Mouse (Mus musculus) right cerebral cortex, adult 18-20 months (tissue): ENCODE data around the gene Rsbn1.

Experiments
- DNase-seq: peaks from one replicate; pipeline ENCODE4 v3.0.0; 2022; ENCODE audit warnings: mixed read lengths

The Rsbn1 gene

GRCm38 (mm10) chr3:103960622-103961021, 46.7 kb downstream of the Rsbn1 start:
- no peak for DNase-seq

DNA sequence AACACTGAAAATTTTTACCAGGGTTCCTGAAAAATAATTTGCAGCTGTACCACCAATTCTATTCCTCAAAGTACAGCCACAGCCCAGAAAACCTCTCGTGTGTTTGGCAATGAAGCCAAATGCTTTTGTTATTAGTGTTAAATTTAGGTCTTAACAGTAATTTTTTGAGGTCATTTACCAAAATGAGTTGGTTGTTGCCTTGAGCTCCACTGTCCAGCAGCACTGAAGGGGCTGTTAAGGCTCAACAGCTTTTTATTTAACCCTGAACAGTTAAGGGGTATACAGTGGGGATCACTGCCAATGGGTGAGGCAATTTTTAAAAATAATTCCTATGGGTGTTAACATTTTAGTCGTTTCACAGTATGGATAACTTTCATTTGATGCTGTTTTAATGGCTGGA, 53.3 kb downstream of the Rsbn1 start:
- DNase-seq: no peak

DNA sequence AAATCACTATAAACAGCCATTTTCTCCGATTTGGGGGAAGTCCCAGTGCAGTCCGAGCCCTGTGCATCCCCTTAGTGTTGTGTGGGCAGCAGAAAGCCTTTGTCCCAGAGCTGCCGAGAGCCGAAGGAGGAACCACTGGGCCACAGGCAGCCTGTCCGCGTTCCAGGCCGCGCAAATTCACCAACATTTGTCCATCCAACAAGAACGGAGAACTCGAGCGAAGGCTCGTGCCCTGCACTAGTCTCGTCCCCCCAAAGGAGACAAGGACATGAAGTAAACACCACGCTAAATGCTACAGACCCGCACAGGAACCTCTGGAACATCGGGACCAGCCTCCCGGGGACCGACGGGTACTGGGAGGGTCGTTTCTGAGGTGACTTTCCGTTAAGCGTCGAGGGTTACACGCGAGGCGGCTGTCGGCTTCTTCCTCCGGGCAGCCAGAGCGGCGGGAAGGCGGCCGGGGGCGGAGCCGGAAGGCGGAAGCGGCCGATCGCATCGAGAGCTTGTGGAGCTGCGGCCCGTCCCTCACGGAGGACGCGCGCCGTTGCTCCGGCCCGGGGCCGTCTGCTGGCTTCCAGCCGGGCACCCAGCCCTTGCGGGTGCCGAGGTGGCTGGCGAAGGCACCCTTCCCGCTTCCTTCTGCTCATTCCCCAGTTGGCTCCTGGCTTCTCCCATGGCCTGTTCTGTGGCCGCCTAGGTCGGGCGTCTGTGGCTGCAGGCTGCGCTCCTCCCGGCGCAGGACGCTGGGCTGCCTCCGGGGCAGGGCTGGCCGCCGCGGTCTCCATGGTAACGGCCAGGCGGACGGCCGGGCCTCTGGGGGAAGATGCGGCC, 54.2 kb downstream of the Rsbn1 start, which contains the start of gene Phtf1:
Gene Phtf1 (plus strand): TSS at position 250 of the 831 bp plus-strand sequence.
- peak; percentile 85 for DNase-seq

DNA sequence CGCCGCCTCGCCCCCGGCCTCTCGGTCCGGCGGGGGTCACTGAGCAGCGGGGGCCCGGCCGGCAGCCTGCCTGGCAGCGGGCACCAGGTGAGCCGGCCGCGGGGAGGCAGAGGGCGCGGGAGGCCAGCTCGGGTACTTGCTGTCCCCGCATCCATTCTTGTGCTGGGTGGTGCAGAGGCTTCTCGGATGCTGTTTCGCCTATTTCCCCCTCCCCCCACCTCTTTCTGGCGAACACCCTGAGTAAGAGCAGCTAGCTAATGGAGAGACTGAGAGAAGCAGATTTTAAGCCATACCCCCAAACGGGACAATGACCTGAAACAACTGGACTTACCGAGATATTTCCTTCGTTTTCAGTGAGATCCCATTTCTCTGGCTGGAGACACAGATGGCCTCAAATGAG, 54.8 kb downstream of the Rsbn1 start:
- peak; percentile 49 for DNase-seq

DNA sequence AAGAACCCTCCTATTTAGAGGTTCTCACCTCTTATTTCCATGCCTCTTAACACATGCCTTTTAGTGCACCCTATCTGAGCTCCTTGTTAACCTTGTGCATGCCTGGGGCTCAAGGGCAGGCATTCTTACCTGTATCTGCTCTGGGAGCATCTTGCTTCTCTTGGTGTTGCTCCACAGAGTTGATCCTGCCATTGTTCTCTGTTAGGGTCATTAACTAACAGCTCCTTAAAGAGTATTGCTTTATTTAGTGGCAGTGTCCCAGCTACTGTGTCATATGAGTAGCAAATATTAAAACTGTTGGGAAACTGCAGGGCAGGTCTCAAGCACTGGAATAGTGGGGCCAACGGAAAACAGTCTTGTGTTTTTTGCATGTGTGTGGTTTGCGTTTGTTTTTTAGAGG, 57.2 kb downstream of the Rsbn1 start:
- DNase-seq: no peak

DNA sequence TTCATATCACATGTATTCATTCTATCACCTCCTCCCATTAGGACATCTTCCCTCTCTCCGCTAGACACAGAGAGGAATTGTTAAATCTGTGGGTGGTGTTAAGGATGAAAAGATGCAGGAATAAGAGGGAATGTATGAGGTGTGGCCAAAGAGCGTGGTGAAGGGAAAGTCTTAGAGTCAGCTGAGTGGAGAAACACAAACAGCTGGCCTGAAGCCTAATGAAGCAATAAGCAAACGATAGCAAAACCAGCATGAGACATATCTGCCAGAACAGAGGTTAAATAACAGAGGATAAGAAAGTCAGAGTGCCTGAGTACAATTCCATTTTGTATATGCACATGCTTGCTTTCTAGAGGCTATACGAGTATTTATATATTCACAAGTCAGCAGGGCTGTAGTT, 70.6 kb downstream of the Rsbn1 start:
- DNase-seq: no peak

DNA sequence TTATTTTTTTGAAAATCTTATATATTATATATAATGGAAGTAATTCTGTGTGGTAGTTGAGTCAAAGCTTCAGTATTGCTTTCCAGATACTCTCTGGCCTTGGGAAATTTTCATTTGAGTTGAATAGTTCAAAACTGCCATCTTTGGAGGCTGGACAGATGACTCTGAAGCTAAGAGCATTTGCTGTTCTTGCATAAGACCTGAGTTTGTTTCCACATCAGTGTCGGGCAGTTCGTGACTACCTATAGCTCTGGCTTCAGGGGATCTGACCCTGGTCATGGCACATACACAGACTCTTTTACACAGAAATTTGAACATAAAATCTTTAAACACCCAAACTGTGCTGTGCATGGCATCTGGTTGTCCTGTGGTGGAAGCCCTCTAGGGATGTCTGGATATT, 71.3 kb downstream of the Rsbn1 start:
- DNase-seq: no peak

- no peak for DNase-seq
Measured at GRCm38 (mm10) chr3:103987831-103988432, 74.0 kb downstream of the Rsbn1 start.

DNA sequence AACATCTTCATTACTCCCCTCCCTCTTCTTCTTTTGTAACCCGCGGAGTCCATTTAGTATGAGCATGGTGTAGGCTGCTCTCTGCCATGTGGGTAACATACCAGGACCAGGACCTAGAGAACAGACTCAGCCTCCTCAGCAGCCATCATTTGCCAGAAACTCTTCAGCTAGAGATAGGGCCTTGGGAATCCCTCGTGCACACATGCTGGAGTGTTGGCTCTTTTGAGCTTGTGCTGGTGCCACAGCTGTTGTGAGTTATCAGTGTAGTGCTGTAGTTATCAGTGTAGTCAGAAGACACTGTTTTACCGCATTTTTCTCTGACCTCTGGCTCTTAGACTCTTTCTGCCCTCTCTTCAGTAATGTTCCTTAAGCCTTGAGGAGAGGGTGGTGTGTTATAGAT, 75.4 kb downstream of the Rsbn1 start:
- DNase-seq: no peak

DNA sequence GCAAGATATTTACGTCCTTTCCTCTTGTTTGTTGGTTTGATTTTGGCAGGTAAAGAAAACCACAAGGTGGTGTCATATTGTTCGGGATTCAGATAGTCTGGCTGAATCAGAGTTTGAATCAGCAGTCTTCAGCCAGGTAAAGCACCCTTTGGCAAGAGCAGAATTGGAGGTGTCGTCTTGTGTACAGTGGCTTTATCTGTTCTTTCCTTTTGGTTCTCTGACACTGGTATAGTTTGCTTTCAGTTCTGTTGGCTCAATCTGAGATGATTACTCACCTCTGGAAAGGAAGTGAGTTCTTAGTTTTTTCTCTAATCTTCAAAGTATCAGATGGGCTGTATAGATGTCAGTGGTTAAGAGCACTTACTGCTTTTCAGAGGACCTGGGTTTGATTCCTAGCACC, 77.4 kb downstream of the Rsbn1 start:
- DNase-seq: no peak

GRCm38 (mm10) chr3:103998724-103999123, 84.8 kb downstream of the Rsbn1 start:
- DNase-seq: no peak

- DNase-seq: no peak
Measured at GRCm38 (mm10) chr3:104006896-104007466, 93.1 kb downstream of the Rsbn1 start.

GRCm38 (mm10) chr3:104007479-104007878, 93.6 kb downstream of the Rsbn1 start:
- peak; percentile 40 for DNase-seq

DNA sequence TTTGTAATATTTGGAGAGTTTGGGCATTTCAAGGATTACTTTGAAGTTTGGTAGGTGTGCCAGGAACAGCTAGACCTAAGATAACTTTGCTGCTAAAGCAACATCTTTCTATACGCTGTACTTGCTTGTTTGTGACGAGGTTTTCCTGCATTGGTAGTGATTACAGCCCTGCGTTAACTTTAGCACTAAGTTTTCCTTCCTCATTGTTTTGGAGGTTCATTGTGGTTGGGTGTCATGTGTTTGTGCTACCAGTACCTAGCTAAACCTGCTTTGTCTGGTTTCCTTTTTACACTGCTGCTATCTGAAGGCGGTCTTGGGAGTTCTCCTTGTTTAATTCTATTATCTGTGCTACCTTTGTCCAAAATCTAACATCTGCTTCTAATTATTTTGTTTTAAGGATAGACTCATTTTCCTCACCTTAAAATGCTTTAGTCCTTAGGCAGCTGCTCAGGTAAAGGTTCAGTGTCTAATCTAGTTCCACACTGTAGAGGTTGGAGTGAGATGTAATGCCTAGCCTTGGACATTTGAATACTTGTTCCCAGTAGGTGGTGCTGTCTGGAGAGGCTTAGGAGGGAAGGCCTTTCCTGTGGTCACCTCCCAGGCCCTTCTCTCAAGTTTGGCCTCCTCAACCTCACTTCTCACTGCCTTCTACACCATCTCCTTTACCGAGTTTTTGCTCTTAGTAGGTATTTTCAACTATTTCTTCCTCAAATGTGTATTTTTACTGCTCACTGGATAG, 96.2 kb downstream of the Rsbn1 start:
- no peak for DNase-seq

- no peak for DNase-seq
Measured at GRCm38 (mm10) chr3:104011972-104012371, 98.1 kb downstream of the Rsbn1 start.
